Mouse (Mus musculus): ENCODE results near the gene Morf4l1.

Gene Morf4l1

DNA sequence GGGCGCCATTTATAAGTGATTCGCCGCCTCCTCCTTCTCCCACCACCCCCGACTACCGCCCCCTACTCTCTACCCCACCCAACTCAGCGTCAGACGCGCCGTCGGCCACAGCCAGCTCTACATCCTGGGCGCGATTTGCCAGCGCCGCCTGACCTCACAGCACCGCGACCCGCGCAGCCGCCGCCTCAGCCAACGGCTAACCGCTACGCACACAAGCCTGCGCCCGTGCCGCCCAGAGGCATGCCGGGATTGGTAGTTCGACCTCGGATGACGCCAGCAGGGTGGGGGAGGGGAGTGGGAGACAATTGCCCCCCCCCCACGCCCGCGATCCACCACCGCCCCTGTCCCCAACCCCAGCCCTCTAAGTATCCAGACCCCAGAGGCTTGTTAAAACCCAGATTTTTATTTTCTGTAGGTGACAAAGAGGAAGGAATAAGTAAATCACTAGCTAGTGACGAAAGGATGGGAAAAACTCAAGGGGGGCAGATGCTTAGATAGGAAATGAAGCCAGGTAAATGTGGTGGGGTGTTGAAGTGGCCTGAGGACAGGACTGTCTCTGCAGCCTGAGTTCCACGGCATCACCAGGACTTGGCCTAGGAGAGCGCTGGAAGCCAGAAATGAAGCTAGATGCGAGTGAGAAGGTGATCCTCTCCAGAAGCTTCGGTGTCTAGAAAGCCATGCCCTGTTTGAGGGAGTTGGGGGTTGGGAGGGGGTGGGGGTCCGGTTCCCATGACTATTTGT is at the start of gene Morf4l1:
Gene Morf4l1, minus strand, starts transcription at position 208 of the 741 bp plus-strand sequence.
- DNase-seq: peak; percentile 98

DNA sequence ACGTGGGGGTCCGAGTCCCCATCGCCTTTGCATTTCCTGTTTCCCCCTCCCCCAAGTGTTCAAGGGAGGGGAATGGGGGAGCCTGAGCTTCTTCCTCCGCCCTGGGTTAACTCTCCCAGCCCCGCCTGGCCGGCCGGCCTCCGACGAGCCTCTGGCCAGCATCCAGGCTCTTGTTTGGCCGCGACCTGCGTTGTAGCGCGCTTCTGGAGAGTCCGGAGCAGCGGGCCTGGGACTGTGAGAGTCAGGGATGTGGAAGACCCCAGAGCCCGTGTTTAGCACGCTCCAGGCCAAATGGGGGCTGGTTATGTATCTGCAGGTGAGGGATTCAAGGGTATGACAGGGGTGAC is 49.1 kb upstream of the Morf4l1 start:
- DNase-seq: no peak

DNA sequence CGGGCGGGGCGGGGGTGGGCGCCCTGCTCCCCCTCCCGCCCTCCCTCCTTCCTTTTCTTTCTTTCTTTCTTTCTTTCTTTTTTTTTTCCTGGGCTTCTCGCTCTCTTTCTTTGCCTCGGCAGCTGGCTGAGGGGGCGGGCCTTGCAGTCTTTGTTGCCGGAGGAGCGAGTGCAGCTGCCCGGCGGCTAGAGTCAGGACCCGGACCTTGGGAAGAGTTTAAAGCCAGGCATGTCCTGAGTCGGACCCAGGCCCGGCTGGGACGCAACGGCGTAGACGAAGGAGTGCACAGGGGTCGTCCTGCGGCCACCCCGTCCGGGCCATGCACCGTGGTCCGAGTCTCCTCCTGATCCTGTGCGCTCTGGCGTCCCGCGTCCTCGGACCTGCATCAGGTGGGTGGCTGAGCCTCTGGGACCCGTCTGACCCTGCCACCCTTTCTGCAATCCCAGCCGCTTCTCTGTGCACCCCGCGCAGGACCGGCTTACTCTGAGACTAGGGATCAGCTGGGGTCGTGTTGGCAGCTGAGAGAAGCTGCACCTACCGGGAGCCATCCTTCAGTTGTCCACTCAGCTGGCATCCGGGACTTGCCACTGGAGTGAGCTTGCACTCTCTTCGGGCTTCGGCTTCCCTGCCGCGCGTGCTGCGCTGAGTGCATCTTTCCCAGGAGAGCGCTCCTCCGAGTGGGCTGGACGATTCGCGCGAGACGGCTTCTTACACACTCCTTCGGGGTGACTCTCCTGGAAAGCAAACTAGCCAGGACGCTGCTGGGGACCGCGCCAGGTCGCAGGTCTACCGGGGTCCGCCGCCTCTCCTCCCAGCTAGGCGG is 48.6 kb upstream of the Morf4l1 start, which contains the start of gene Adamts7:
Gene Adamts7, plus strand, starts transcription at position 144 of the 823 bp plus-strand sequence.
- DNase-seq: peak; percentile 26

DNA sequence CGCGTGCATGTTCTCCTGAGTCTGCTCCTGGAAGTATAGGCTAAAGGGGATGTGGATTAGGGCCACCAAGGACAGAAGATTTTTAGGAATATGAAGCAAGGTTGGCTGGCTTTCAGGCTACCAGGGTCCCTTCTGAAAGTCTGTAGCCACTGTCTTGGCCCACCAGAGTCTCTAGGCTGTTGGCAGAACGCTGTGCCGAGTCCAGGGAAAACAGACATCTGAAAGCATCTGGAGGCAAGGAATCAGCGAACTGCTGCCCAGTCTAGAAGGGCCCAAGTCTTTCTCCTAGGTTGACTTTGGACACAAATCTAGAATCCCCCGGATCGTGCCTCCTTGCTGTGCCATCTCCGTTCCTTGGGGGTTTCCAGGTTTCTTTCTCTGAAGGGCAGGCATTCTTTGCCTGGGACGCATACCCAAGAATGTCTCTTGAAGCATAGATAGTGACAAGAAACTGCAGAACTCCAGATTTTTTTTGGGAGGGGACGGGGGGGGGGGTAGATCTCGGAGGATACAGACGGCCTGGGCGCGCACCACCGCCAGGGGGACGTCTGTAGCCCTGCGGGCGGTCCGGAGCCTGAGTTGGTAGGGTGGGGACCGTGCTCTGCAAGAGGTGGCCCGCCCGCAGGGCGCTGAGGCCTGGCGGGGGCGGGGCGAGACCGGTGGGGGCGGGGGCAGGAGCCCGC is 47.8 kb upstream of the Morf4l1 start:
- DNase-seq: no peak

DNA sequence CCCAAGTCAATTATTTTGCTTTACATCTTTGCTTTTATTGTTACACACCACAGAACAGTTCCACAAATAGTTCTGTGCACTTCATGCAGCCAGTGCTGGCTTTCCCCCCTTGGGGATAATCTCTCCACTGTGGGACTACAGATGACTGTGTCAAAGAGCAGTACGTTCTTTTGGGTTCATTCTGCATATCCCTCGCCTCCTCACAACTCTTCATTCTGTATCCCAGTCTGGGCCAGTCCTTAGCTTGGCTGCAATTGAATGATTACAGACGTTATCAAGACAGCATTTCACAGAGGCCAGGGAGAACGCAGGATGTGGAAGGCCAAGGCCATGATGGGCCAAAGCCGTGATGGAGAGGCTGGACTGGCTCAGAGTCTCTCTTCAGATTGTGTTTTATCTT is 32.3 kb upstream of the Morf4l1 start:
- no peak for DNase-seq

DNA sequence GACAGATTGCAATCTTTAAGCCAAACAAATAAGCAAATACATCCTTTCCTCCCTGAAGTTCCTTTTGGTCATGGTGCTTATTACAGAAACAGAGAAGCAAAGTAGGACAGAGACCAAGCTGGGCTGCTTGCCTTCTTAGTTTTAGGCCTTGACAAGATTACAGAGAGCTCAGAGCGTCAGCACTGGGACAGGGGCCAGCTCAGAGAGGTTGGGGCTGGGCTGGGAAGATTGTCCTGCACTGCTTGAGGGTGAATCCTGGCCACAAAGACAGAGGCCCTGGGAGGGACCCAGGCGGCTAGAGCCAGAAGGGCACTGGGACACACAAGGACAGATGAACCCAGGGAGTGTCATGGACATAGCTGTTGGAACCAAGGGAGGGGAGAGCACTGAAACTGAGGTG is 31.2 kb upstream of the Morf4l1 start:
- no peak for DNase-seq

DNA sequence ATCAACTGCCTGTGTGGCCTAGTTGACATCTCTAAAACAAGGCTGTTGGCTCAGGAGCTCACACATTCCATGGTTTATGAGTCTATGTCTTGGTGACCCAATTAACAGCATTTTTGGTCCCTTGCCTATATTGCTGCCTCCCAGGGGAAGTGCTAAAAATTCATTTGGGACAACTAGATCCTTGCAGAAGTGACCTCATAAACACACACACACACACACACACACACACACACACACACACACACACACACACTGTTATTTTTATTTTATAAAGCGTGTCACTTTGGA is 22.0 kb upstream of the Morf4l1 start:
- no peak for DNase-seq

DNA sequence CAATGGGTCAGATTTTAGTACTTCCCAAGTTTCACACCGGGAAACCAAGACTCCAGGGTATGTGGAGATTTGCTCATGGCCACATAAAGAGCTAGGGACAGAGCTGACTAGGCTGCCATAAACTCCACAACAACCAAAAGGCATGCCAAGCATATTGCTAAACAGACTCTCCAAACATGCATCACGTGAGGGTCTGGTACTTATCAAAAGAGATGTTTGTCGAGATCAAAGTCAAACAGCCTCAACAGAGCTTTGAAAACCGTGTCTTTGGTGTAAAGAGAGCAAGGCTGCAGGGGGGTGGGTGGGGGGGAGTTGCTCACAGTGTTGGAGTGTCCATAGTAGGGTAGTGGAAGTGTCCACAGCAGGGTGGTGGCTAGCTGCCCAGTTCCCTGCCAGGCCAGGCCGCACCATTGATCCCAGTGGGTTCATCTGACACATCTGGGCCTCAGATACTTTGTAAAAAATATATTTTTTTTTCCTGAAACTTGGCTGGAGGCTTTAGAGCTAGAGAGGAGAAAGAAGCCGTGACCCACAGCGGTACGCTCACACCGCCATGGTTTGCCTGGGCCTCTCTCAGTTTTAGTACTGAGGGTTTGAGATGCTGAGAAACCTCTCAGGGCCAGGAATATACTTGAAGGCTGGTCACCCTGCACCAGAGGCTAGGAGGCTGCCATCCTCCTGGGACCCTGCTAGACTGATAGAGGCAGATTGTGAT is 21.5 kb upstream of the Morf4l1 start:
- no peak for DNase-seq

DNA sequence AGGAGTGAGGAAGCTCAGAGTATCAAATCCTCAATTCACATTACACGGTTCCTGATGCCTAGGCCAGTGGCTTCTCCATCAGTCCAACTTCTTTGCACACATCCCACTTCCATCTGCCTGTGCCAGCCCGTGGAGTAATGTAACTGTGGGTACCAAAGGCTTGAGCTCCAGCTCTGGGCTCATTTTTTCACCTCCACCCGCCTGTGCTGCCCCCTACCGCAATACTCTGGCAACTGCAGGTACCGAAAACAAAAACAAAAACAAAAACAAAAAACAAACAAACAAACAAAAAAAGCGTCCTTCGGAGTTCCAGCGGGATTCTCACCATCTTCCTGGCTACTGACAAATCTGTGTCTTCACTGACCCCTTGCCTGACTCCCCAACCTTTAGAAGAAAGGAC is 20.9 kb upstream of the Morf4l1 start:
- no peak for DNase-seq

DNA sequence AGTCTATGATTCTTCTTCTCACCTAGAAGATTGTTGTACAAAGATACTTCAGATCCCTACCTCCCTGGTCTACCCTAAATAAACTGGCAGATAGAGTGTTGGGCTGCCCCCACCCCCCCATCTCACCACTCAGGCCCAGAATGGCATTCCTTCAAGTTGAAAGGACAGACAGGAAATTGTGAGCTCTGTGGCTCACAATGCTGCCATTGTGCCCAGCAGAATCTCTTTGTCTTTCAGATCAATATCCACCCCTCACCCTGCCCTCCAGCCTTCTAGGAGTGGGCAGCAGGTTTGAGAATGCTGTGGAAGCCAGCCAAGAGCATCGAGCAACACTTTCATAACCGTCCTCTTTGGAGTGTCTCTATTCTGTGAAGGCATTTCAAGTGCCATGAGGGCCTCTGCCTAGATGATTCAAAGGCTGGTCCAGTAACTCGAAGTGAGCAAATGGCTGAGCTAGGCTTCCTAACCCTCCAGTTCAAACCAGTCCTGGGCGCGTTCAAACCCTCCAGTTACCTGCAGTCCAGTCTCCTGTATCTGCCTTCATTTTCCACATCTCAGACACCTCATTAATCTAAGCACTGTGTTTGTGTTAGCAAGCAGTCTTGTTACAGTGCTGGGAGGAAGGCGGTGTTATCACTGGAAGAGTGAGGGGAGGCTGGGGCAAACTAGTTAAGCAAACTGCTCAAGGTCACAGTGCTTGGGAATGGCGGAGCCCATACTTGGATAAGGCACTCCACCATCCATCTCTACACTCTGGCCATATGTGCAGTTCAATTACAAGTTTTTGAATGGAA is 19.2 kb upstream of the Morf4l1 start:
- no peak for DNase-seq

DNA sequence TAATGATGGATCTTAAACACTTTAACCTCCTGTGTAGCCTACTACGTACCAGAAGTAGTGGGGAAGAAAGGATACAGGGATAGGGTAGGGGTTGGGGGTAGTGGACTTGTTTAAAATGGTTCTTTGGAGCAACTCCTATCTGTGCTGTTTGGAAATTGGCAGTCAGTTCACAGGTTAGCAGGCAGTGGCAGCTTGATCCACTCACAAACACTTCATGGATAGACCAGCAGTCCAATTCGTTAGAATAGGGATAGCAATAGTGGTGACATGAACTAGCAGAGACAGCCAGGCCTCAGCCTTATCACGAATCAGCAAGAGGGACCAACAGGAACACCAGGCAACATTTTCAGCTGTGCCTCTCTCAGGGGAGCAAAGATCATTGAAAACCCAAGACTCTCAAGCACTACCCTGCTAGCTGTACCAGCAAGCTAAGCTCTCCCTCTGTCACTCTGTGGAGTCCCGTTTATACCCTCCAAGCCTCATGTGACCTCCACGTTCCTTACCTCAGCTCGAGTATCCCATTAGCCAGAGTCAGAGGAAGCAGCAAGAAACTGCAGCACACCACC is 14.1 kb upstream of the Morf4l1 start:
- DNase-seq: no peak

DNA sequence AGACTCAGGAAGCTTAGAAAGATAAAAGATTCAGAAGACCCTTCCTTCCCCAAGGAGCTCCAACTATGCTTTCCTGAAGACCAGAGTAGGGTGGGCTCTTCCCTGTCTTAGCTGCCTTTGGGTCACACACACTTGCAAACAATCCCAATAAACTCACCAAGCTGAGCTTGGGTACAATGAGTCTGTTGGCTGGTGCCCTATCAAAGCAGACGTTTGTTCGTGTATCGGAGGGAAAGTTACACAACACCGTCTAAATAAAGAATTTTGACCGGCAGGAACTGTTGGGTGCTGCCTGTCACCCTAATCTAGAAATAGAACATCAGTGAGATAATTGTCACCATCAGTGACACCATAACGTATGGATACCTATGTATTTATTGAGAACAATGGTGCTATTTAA is 12.6 kb upstream of the Morf4l1 start:
- no peak for DNase-seq

DNA sequence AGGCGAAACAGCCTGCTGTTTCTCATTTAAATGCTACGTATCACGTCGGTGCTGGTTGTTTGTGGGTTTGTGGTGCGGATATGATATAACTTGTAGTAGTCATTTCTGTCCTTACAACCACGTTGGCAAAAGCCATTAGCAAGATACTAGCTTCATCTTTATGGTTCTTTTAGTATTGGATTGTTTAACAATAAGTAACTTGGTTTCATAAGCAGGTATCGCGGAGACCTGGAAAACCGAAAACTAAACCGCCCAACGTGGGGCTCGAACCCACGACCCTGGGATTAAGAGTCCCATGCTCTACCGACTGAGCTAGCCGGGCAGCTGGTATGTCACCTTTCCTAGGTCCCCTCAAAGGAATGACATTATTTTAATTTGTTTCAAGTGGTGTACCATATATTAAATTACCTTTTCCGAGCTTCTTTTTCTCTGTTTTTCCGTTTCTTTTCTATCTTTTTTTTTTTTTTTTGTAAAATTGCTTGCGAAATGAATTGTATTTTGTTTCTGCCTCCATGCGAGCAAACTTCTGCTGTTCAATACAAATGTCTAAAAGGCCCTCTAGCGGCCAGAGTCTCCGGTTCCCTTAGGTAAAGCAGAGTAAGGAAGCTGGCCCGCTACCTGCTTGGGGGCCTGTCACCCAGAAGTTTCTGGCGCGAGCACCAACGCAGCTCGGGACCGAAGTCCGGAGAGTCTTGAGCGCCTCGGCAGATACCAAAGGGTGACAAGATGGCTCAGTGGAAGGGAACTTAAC is 11.9 kb upstream of the Morf4l1 start:
- peak; percentile 82 for DNase-seq

DNA sequence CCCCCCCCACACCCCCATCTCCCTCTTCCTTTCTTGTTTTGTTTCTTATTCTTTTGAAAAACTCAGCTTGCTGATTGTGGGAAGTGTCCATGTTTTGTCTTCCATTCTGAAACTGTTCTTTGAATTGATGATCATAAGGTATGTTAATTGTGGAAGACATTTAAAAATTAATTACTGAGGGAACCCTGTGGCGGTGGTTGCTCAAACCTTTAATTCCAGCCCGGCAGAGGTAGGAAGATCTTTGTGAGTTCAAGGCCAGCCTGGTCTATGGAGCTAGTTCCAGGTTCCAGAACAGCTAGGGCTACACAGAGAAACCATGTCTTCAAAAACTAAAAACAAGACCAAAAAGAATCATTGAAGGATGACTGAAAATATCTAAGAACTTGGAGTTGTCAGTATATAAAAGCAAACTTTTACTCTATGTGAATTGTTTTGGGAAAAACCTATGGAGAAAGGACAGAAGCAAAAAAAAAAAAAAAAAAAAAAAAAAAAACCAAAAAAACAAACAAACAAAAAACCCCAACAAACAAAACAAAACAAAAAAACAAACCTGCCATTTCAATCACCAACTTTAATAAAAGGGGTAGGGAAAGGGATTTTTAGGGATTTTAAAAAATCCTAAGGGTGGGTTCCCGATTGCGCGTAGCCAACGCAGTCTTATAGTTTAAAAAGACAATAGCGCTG is 11.0 kb upstream of the Morf4l1 start:
- no peak for DNase-seq

DNA sequence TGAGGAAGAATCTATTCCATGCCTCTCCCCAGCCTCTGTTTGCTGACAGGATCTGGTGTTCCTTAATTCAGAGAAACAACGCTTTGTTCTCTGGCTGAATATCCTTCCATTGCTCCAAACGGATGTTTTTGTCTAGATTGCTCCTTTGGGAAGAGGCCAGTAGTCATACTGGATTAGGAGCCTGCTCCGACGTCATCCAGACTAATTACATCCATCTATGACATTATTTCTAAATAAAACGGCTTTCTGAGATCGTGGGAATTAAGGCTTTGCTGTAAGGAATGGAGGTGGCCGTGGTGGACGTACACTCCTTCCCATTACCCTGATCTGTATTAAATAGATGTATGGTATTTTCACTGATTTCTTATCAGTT is 10.3 kb upstream of the Morf4l1 start:
- no peak for DNase-seq

DNA sequence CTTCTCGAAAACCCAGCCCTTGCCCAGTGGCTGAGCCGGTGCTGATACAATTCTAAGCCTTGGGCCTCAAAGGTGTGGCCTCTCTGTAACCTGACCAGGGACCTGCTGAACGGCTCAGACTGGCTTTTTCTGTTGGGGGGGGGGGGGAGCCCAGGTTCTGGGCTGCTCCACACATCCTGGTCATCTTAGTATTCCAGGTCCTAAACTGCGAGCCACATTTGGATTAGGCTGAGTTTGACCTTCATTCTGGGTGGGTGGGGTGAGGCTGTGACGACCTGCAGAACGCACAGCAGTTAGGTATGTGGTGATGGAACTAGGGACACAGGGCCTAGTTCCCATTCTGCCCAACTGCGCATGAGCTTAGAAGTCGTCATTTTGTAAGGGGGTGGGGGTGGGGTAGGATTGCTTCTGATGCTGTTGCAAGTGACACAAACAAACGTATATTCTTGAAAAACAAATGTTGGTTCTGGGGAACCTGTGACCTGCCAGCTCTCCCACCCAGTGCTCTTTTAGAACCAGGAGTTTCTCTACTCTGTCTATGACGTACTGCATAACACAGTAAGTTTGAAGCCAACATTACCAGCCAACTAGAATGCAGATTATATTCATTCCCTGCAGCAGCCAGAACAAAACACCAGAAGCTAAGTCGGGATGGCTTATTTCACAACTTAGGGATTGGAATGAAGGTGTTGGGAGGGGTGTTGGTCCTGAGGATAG is 9.7 kb upstream of the Morf4l1 start:
- DNase-seq: no peak

DNA sequence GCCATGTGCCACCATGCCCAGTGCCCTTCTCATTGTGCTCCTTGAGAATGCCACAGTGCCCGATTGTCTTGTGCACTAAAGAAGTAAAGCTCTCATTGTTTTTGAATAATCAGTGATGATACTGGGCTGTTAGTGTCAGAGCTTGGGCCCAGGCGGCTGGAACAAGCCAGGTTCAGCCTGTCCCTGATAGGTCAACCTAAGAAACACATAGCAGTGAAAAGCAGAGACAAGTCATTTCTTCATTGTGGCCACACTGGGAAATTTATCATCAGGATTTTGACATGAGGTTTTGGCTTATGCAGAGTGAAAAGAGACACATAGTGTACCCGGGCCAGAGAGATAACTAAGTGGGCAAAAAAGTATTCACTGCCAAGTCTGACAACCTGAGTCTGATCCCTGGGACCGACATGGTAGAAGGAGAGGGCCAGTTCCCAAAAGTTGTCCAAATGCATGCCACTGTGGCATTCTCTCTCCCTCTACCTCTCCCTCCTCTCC is 7.7 kb upstream of the Morf4l1 start:
- DNase-seq: no peak

DNA sequence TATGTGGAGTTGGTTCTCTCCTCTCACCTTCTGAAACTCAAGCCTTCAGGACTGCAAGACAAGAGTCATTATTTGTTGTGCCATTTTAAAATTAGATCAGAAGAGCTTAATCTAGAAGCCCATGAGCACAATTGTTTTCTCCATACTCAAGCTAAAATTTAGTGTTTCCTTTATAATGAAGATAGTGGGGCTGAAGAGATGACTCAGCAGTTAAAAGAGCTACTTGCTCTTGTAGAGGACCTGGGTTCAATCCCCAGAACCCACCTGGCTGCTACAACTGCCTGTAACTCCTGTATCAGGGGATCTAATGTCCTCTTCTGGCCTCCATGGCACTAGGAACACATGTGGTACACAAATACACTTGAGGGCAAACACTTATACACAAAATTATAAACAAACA is 2.7 kb upstream of the Morf4l1 start:
- no peak for DNase-seq

DNA sequence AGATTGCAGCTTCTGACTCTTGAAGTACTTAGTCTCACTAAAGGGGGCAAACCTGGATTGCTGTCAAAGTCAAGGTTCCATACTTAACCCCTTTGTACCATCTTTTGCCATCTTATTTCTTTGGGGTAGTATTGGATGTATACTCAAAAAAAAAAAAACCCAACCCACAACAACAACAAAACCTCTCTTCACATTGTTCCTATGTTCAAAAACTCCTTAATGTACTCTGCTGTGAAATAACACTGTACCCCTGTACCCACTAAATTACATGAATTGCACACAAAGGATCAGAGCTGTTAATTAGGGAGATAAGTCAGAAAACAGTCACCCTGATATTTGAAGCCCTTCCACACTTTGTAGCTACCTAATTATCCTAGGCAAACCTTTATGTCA is 730 bp upstream of the Morf4l1 start:
- no peak for DNase-seq

Measured in right cerebral cortex, adult 18-20 months (tissue).